Mouse (Mus musculus): ENCODE measurements around the gene Myadml2.

DNA sequence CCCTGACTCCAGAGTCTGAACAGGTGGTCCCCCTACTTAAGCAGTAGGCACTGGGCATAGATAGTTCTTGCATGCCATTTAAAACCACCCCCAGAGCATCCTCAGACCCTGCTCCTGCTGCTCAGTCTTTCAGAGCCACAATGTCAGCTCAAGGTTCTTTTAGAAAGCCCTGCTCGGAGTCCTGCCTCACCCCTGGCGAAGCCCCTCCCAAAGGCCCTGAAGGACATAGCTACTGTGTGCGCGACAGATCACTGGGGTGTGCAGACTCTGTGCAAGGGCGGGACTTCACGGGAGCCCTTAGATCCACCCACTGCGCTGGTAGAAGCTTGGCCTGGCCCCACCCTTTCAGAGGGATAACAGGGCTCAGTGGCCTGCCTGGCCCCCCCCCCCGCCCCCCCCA, 38.7 kb downstream of the Myadml2 start:
- no peak for TF ChIP-seq MAX (IDR thresholded peaks at IDR 0.05)
- no peak for TF ChIP-seq MYOG (IDR thresholded peaks at IDR 0.05; ENCODE audit: control insufficient read depth, extremely low read depth, insufficient read length)
- no peak for TF ChIP-seq CTCF (IDR thresholded peaks at IDR 0.05; ENCODE audit: control insufficient read depth, insufficient read depth, insufficient read length)
- no peak for TF ChIP-seq USF1 (IDR thresholded peaks at IDR 0.05; ENCODE audit: low read depth)
- TF ChIP-seq FOSL1 (IDR thresholded peaks at IDR 0.05; ENCODE audit: insufficient read depth, low read length, poor library complexity, severe bottlenecking) = no peak
- TF ChIP-seq MYOD1 (IDR thresholded peaks at IDR 0.05; ENCODE audit: control insufficient read depth, insufficient read length, low read depth) = no peak
- TF ChIP-seq CEBPB (IDR thresholded peaks at IDR 0.05; ENCODE audit: low read depth) = no peak
